Mouse (Mus musculus): Measurements from ENCODE around the gene Trpm3. TPM values are rescaled to one million over a fixed set of nuclear protein-coding genes. Genes with fewer than 3 reads are reported as not detected.

The Trpm3 gene
- 9.3 and 15.5 TPM in 2 replicates for polyA plus RNA-seq (2015; fragmentation: Nextera tagmentation; extraction: Ambion mirVana)

DNA sequence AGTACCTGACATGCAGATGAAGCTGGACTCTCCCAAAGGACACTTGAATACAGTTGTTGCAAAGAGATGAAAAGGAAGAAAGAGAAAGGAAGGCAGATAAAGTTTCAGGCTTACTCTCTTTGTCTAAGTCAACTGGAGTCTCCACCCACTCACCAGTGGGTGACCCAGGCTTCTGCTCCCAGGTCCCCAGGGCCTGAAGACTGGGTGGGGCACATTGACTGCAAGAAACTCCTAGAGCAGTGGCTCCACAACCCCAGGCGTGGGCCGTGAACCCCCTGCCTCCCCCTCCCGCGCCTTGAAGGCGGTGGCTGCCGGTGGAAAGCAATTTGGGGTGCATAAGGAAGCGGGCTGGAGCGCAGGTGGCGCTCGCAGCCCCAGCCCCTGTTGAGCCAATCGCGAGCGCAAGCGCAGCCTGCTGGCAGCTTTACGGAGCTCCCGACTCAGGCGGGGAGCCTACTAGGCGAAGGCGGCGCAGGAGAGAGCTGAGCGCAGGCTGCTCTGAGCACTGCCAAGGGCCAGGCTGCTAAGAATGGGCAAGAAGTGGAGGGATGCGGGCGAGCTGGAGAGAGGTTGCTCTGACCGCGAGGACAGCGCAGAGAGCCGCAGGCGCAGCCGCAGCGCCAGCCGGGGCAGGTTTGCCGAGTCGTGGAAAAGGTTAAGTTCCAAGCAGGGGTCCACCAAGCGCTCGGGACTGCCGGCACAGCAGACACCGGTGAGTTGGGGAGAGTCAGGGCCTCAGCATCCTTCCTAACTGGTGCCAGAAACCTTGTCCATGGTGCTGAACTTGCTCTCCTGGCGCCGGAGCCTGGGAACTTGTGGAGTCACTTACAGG is at the start of gene Trpm3:
Gene Trpm3 (plus strand): TSS at position 457 of the 832 bp plus-strand sequence.
- peaks cover 17% of the 10 kb centered on the region for H3K27me3 ChIP-seq
- peak; percentile 97 for ATAC-seq
- H3K27ac ChIP-seq, result no peak within 1 kb of the TSS
- H3K9ac ChIP-seq (replicated peaks), result peak within 1 kb of the TSS; percentile 52
- no peaks in the 10 kb centered on the region for H3K9me3 ChIP-seq
- H3K4me1 ChIP-seq (replicated peaks), result peaks cover 19% of the 10 kb centered on the region
- peak within 1 kb of the TSS; percentile 83 for H3K4me2 ChIP-seq (replicated peaks)
- no peaks in the 10 kb centered on the region for H3K36me3 ChIP-seq
- under 1% methylated on average over 39 of the region's 39 CpGs for WGBS
- H3K4me3 ChIP-seq (replicated peaks), result peak within 1 kb of the TSS; percentile 46

DNA sequence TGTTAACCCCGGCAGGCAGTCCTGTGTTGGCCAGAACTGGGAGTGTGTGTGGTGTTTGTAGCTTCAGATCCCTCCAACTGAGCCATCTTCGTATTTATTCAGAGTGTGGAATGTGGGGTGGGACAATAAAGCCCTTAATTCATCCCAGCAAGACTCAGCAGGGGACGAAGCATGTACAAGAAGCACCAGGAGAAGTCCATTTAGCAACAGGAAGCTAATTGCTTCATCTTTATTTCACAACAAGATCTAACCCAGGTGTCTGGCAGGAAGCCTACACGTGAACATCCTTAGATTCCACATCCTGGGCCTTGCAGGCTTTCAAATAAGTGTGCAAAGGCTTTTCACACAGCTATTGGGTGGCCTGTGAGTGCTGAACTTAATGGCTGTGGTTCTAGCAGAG is 38.3 kb upstream of the Trpm3 start:
- no peak overlapping the region for H3K9ac ChIP-seq (replicated peaks)
- H3K4me3 ChIP-seq (replicated peaks), result no peak overlapping the region
- H3K27ac ChIP-seq, result no peak overlapping the region
- no peak for ATAC-seq
- peaks cover 8% of the 10 kb centered on the region; the same call in 1 of the 2 replicates for H3K4me1 ChIP-seq (replicated peaks)
- H3K9me3 ChIP-seq, result no peaks in the 10 kb centered on the region
- 50% methylated on average over 4 of the region's 4 CpGs for WGBS
- no peak overlapping the region for H3K4me2 ChIP-seq (replicated peaks)
- no peaks in the 10 kb centered on the region for H3K27me3 ChIP-seq
- no peaks in the 10 kb centered on the region for H3K36me3 ChIP-seq

DNA sequence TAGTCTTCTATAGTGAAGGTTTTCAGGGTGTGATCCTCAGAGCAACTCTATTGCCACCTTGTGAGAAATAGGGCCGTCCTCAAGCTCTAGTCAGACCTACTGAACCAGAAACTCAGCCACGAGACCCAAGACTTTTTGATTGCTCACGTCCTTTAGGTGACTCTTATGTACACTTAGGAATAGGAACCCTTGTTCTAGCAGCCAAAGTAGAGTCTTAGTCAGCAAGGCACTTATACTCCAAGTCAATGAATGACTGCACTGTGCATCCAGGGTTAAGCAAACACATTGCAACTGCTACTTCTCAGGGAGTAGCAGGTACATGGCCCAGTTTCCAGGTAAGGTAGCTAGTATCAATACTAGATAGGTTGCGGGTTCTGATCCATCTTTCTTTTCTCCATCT is 35.0 kb upstream of the Trpm3 start:
- 86% methylated on average over 4 of the region's 4 CpGs for WGBS
- no peaks in the 10 kb centered on the region for H3K9me3 ChIP-seq
- no peak overlapping the region for H3K9ac ChIP-seq (replicated peaks)
- no peaks in the 10 kb centered on the region for H3K27me3 ChIP-seq
- H3K36me3 ChIP-seq, result no peaks in the 10 kb centered on the region
- H3K4me3 ChIP-seq (replicated peaks), result no peak overlapping the region
- H3K27ac ChIP-seq, result no peak overlapping the region
- no peak for ATAC-seq
- H3K4me1 ChIP-seq (replicated peaks), result peaks cover 11% of the 10 kb centered on the region; the same call in 1 of the 2 replicates
- H3K4me2 ChIP-seq (replicated peaks), result no peak overlapping the region

DNA sequence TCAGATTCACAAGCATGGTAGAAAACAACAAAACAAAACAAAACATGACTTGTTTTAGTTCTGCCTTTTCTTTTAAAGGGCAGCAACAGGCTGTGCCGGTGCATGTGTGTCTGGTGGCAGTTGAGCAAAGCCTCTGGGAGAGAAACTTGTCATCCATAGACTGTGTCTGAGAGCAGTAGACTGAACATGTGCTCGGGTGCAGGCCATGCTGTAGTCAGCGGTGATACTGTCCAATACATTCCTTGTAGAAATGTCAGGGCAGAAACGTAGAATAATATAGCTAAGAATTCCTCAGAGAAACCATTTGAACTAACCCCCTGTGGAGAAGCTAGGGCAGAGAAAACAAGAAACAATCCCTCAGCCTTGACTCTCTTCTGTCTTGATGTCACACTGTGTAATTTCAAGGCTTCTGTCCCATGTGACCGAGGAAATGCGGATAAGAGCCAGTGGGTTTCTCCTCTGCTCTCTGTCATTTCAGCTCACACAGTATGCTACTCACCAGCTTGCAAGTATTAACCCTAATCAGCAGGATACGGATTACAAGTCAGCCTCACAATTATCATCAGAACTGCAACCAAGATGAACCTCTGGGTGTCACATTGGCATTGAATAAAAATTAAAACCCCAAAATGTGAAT is 33.9 kb upstream of the Trpm3 start:
- Histone ChIP-seq H3K27me3 (no peaks in the 10 kb centered on the region), H3K4me3 (replicated peaks) (no peak overlapping the region), H3K4me2 (replicated peaks) (no peak overlapping the region), H3K9me3 (no peaks in the 10 kb centered on the region), H3K36me3 (no peaks in the 10 kb centered on the region), H3K4me1 (replicated peaks) (peaks cover 11% of the 10 kb centered on the region; the same call in 1 of the 2 replicates), H3K27ac (no peak overlapping the region), H3K9ac (replicated peaks) (no peak overlapping the region)
- ATAC-seq, result peak; percentile 78
- 42% methylated on average over 7 of the region's 7 CpGs for WGBS

DNA sequence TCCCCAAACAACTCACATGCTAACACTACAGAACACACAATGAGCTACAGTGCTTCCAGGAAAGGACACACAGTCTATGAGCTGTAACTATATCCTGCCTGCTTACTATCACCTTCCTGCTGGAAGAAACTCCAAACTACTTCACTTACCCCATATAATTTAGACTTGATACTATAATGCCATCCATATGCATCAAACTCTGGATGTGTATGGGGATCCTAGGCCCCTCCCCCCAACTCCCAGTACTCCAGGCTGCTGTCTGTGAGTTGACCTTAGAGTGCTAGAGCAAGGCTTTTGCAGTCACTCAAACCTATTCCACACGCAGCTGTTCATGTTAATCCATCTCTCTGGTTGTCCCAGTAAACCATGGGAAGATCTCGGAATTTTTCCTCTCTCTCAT is 33.2 kb upstream of the Trpm3 start:
- Histone ChIP-seq H3K9ac (replicated peaks) (no peak overlapping the region), H3K4me2 (replicated peaks) (no peak overlapping the region), H3K9me3 (no peaks in the 10 kb centered on the region), H3K4me3 (replicated peaks) (no peak overlapping the region), H3K27ac (no peak overlapping the region), H3K4me1 (replicated peaks) (peaks cover 11% of the 10 kb centered on the region; the same call in 1 of the 2 replicates), H3K27me3 (no peaks in the 10 kb centered on the region), H3K36me3 (no peaks in the 10 kb centered on the region)
- WGBS, result 51% methylated on average over 2 of the region's 2 CpGs
- no peak for ATAC-seq

DNA sequence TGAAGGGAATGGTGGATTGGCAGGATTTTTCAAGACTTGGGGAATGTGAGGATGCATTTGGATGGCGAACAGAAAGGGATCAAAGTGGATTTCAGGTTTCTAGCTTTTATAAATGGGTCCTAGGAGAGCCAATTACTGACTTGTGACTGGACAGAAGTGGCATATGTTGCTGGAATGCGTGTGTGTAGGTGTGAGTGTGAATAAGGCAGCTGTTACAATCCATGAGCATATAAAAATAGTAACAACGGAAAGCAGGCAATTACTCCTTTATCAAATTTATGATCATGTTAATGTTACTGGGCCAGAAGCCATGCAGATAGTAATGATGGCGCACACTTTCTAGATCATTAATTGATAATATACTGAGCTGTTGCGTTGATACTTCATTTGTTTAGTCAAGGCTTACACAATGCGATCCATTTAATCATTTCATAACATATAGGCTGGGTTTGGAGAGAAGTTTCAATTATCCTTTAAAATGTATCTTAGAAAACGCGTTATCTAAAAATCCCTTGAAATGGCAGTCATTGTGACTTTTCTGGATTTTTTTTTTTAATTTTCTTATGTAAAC is 29.9 kb upstream of the Trpm3 start:
- ATAC-seq, result no peak
- H3K9ac ChIP-seq (replicated peaks), result no peak overlapping the region
- H3K9me3 ChIP-seq, result no peaks in the 10 kb centered on the region
- WGBS, result 92% methylated on average over 8 of the region's 8 CpGs
- no peak overlapping the region for H3K27ac ChIP-seq
- no peak overlapping the region for H3K4me3 ChIP-seq (replicated peaks)
- no peak overlapping the region for H3K4me2 ChIP-seq (replicated peaks)
- no peaks in the 10 kb centered on the region for H3K36me3 ChIP-seq
- H3K4me1 ChIP-seq (replicated peaks), result peaks cover 11% of the 10 kb centered on the region; the same call in 1 of the 2 replicates
- no peaks in the 10 kb centered on the region for H3K27me3 ChIP-seq

DNA sequence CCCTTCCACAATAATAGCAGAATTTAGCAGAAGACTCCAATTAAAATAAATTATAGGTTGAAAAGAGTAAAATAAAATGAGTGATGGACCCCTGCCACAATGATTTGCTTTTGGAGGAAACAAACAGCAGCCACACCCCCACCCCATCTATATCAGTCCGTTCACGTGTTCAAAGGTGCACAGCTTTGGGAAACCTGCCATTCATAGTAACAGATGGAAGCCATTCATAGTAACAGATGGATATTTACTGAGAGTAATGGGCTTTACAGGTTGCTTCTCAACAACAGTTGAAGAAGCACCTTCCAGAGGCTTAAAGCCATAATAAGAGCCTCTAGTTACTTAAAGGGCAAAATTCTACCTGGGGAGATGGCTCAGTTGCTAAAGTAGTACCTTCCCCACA is 17.9 kb upstream of the Trpm3 start:
- no peaks in the 10 kb centered on the region for H3K4me1 ChIP-seq (replicated peaks)
- no peak for ATAC-seq
- H3K36me3 ChIP-seq, result no peaks in the 10 kb centered on the region
- H3K4me2 ChIP-seq (replicated peaks), result no peak overlapping the region
- WGBS, result 87% methylated on average over 2 of the region's 2 CpGs
- no peak overlapping the region for H3K4me3 ChIP-seq (replicated peaks)
- no peak overlapping the region for H3K9ac ChIP-seq (replicated peaks)
- H3K27me3 ChIP-seq, result no peaks in the 10 kb centered on the region
- H3K27ac ChIP-seq, result no peak overlapping the region
- H3K9me3 ChIP-seq, result no peaks in the 10 kb centered on the region

DNA sequence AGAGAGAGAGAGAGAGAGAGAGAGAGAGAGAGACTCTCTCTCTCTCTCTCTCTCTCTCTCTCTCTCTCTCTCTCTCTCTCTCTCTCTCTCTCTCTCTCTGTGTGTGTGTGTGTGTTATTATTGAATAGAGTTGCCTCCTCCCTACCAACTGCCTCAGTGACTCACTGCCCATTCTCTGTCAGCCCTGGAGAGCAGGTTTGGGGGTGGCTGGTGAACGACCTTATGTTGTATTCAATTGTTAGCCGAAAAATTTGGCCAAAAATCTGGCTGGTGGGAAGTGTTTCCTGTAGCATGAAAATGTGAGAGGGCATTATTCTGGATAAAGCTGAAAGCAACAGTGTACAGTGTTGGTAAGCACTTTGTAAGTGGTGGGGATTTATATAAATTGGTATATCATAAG is 17.2 kb upstream of the Trpm3 start:
- H3K4me1 ChIP-seq (replicated peaks), result no peaks in the 10 kb centered on the region
- ATAC-seq, result no peak
- WGBS, result 76% methylated on average over 2 of the region's 2 CpGs
- H3K36me3 ChIP-seq, result no peaks in the 10 kb centered on the region
- no peak overlapping the region for H3K4me2 ChIP-seq (replicated peaks)
- no peaks in the 10 kb centered on the region for H3K9me3 ChIP-seq
- no peak overlapping the region for H3K9ac ChIP-seq (replicated peaks)
- no peaks in the 10 kb centered on the region for H3K27me3 ChIP-seq
- no peak overlapping the region for H3K4me3 ChIP-seq (replicated peaks)
- H3K27ac ChIP-seq, result no peak overlapping the region

DNA sequence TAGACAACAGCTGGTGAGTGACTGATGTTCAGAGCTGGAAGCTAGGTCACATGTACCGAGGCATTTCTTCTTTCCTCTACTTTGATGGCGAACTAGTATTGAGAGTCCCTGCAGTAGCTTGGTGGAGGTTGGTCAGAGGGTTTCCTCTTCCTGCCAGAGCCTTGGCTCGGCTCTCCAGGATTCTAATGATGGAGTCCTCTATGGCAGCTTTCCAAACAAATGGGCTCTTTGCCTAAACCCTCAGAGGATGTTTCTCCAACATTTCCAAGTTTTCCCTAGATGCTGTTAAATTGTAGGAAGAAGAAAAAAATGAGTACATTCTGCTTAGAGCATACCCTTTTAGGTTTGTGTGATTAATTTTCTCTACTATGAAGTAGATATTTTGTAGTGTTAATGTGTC is 6.2 kb upstream of the Trpm3 start:
- H3K27ac ChIP-seq, result no peak overlapping the region
- no peak overlapping the region for H3K9ac ChIP-seq (replicated peaks)
- 0 out of 2 replicates have a peak, but pooled peaks cover 2% of the 10 kb centered on the region for H3K9me3 ChIP-seq
- WGBS, result 88% methylated on average over 3 of the region's 3 CpGs
- no peak overlapping the region for H3K4me2 ChIP-seq (replicated peaks)
- 0 out of 2 replicates have a peak, but pooled peaks cover 3% of the 10 kb centered on the region for H3K27me3 ChIP-seq
- H3K36me3 ChIP-seq, result no peaks in the 10 kb centered on the region
- 0 out of 2 replicates have a peak, but pooled peaks cover 3% of the 10 kb centered on the region for H3K4me1 ChIP-seq (replicated peaks)
- no peak for ATAC-seq
- H3K4me3 ChIP-seq (replicated peaks), result no peak overlapping the region

DNA sequence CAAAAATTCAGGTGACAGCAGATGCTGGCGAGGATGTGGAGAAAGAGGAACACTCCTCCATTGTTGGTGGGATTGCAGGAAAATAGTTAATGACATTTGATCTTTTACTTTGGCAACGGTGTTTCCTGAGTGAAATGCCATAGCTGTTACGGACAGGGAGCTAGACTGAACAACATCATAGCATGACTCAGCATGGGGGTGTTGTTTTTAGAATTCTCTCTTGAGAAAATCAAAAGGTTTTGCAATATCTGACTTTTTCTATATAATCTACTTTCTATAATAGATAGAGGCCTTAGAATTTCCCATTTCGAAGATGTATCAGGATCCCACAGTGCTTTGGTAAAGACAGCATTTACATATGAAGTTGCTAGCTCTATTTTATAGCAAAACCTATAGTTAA is 39.7 kb downstream of the Trpm3 start:
- Histone ChIP-seq H3K9me3 (no peaks in the 10 kb centered on the region), H3K9ac (replicated peaks) (no peak overlapping the region), H3K36me3 (no peaks in the 10 kb centered on the region), H3K27me3 (no peaks in the 10 kb centered on the region), H3K4me1 (replicated peaks) (no peaks in the 10 kb centered on the region), H3K4me3 (replicated peaks) (no peak overlapping the region), H3K27ac (no peak overlapping the region), H3K4me2 (replicated peaks) (no peak overlapping the region)
- WGBS, result 84% methylated on average over 4 of the region's 4 CpGs
- ATAC-seq, result no peak

DNA sequence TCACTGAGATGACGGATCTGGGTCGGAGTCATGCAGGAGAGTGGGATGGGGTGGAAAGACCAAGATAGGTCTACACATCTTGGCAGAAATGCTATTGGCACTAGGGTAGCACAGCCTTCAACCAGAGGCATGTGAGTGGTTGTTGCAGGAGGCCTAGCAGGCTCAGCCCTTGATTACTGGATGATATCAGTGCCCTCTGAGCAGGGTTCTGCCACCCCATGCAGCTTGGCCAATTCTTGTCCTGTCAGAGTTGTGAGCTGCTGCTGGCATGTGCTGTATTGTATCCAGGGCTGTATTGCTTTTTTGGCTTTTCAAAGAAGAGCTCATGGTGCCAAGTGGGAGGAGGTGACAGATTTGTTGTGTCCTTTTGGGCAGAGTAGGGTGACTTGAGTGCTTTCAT is 40.2 kb downstream of the Trpm3 start:
- Histone ChIP-seq H3K27me3 (no peaks in the 10 kb centered on the region), H3K36me3 (no peaks in the 10 kb centered on the region), H3K9me3 (no peaks in the 10 kb centered on the region), H3K27ac (no peak overlapping the region), H3K4me2 (replicated peaks) (no peak overlapping the region), H3K4me1 (replicated peaks) (no peaks in the 10 kb centered on the region), H3K9ac (replicated peaks) (no peak overlapping the region), H3K4me3 (replicated peaks) (no peak overlapping the region)
- no peak for ATAC-seq
- WGBS, result 95% methylated on average over 2 of the region's 2 CpGs

DNA sequence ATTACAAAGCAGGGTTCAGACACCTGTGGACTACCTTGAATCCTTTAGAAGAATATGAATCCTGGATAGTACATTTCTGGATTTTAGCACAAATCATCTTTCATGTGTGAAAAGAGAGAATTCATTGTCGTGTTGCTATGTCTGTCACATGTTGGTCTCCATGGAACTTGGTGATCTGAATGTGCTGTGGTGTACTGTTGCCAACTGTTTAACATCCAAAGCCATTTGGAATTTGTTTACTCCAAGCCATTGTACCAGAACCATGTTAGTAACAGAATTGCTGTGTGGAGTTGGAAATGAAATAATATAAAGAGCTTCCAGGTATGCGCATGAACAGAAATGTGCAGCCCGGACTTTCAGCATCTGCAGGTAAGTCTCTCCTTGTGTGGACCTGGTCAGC is 41.3 kb downstream of the Trpm3 start:
- WGBS, result 86% methylated on average over 3 of the region's 3 CpGs
- no peak overlapping the region for H3K9ac ChIP-seq (replicated peaks)
- no peaks in the 10 kb centered on the region for H3K27me3 ChIP-seq
- no peak overlapping the region for H3K4me3 ChIP-seq (replicated peaks)
- H3K4me1 ChIP-seq (replicated peaks), result no peaks in the 10 kb centered on the region
- H3K27ac ChIP-seq, result no peak overlapping the region
- no peaks in the 10 kb centered on the region for H3K9me3 ChIP-seq
- ATAC-seq, result no peak
- no peaks in the 10 kb centered on the region for H3K36me3 ChIP-seq
- no peak overlapping the region for H3K4me2 ChIP-seq (replicated peaks)

All from midbrain, embryonic 13.5 days (tissue).